Mouse (Mus musculus) heart, adult 2 months (tissue): Measurements from ENCODE around the gene Nbeal2. TPM values are rescaled to one million over a fixed set of nuclear protein-coding genes. Genes with fewer than 3 reads are reported as not detected.

Experiments
- DNase-seq, 2 experiments: peaks; one replicate each; pipeline ENCODE4 v3.0.0; 2021
- H3K27ac ChIP-seq: fragments of 200-600 bp; 2 replicates; pipeline ENCODE4 v1.8.1; 2022
- H3K27me3 ChIP-seq: fragments of 200-500 bp; 2 replicates; pipeline ENCODE4 v1.6.1; 2012; ENCODE audit warnings: mild to moderate bottlenecking, low read length, inconsistent platforms, mixed read lengths; ENCODE audit not compliant: control insufficient read depth, insufficient read depth
- H3K36me3 ChIP-seq: fragments of 200-500 bp; 2 replicates; pipeline ENCODE4 v1.6.1; 2012; ENCODE audit warnings: low read length, inconsistent platforms; ENCODE audit not compliant: control insufficient read depth, insufficient read depth
- H3K4me1 ChIP-seq: fragments of 200-500 bp; 2 replicates; pipeline ENCODE4 v1.6.1; 2011; ENCODE audit warnings: low read length; ENCODE audit not compliant: control insufficient read depth, insufficient read depth
- H3K4me3 ChIP-seq: fragments of 200-600 bp; 2 replicates; pipeline ENCODE4 v1.8.1; 2022
- H3K79me2 ChIP-seq: fragments of 200-500 bp; replicated peaks from 2 replicates; pipeline ENCODE4 v1.6.1; 2012; ENCODE audit warnings: mild to moderate bottlenecking, inconsistent platforms, low read length, moderate library complexity, mixed read lengths; ENCODE audit not compliant: control insufficient read depth, insufficient read depth
- H3K9ac ChIP-seq: fragments of 200-500 bp; 2 replicates; pipeline ENCODE4 v1.6.1; 2012; ENCODE audit warnings: low read depth, mild to moderate bottlenecking, control low read depth, inconsistent platforms, low read length, mixed read lengths
- CTCF ChIP-seq: fragments of 200-600 bp; IDR thresholded peaks from 2 replicates; pipeline ENCODE4 v1.8.1; 2022; ENCODE audit warnings: antibody characterized with exemption, mild to moderate bottlenecking, moderate library complexity
- EP300 ChIP-seq: fragments of 200-500 bp; IDR thresholded peaks from 2 replicates; pipeline ENCODE4 v1.6.1; 2011; ENCODE audit warnings: low read depth, low read length, control low read depth; ENCODE audit not compliant: insufficient read depth
- POLR2A ChIP-seq: fragments of 200-500 bp; IDR thresholded peaks from 2 replicates; pipeline ENCODE4 v1.6.1; 2011; ENCODE audit warnings: mild to moderate bottlenecking, low read depth, low read length, control low read depth; ENCODE audit not compliant: insufficient read depth
- WGBS: fragments of 180-500 bp; shearing (Covaris S2); methylation state at CpG from one replicate; pipeline ENCODE4 v1.1.7; 2018; 5-methylcytosine and 5-hydroxymethylcytosine counted together
- intact Hi-C: fragments of 180-260 bp; cut with DNase I; formaldehyde crosslinking; loops from one replicate; pipeline ENCODE4 v1.15.1; 2025
- polyA plus RNA-seq: library from polyadenylated mRNA; depleted of rRNA; stranded (reverse); fragments of >200 nt; gene quantifications from 2 replicates; pipeline ENCODE4 v1.2.3, GENCODE M21; 2012
- total RNA-seq, 2 experiments: library from RNA; stranded (reverse); gene quantifications; 2 replicates each; pipeline ENCODE4 v1.2.3; 2021

Gene Nbeal2
- total and polyA plus RNA-seq, 3 experiments = 7.6 to 18.4 (median 8.5) TPM

DNA sequence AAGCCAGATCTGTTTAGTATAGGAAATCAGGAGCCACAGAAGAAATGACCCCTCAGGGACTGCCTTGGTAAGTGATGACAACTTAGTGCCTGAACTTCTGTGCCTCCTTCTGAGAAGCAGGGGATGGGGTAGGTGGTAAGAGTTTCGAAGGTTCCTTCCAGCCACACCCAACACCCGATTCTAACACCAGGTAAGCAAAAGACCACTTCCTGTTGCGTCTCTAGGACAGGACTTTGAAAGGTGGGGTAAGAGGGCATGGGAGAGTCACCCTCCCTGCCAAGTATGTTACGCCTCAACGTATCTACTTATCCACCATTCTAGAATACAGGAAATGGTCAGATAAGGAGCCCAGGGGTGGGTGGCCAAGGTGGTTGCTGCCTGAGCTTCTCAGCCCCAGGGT lies 13.0 kb downstream of the Nbeal2 start:
- TF ChIP-seq EP300 = no peak
- no peak for TF ChIP-seq POLR2A
- no peak for TF ChIP-seq CTCF
- Histone ChIP-seq H3K27me3 (no peaks in the 10 kb centered on the region), H3K79me2 (0 out of 2 replicates have a peak, but pooled peaks cover 2% of the 10 kb centered on the region), H3K9ac (no peak overlapping the region), H3K27ac (no peak overlapping the region), H3K4me1 (peaks cover 7% of the 10 kb centered on the region), H3K4me3 (no peak overlapping the region), H3K36me3 (no peaks in the 10 kb centered on the region)
- intact Hi-C loops = no loop called here
- DNase-seq = no peak
- 79% methylated on average over 5 of the region's 5 CpGs for WGBS

DNA sequence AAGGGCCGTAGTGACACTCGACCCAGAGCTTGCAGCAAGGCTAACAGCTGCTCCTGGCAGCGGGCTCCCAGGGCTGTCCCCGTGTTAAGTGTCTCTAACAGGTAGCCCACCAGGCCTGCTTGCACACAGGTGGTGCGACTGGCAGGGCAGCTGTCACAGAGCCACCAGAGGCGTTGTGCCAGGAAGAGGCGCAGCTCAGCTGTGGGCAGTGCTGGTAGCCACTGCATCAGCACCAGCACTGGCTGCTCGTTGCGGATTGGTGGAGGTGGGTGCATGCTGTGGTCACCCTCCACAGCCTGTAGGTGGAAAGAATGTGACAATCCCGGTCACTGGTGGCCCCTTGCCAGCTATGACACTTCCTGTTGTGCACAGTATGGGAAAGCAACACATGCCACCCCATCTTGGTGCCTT lies 15.3 kb downstream of the Nbeal2 start:
- no peak overlapping the region for H3K27ac ChIP-seq
- TF ChIP-seq CTCF (no peak), EP300 (no peak), POLR2A (no peak)
- no peaks in the 10 kb centered on the region for H3K36me3 ChIP-seq
- intact Hi-C loops = loop anchor here (5.0 kb wide), 1 partner anchor 144 kb away; no protein-coding TSS in a partner anchor
- no peak overlapping the region for H3K4me3 ChIP-seq
- no peak overlapping the region for H3K9ac ChIP-seq
- 73% methylated on average over 10 of the region's 10 CpGs for WGBS
- H3K79me2 ChIP-seq = no peaks in the 10 kb centered on the region
- DNase-seq = no peak
- peaks cover 2% of the 10 kb centered on the region; the same call in 1 of the 2 replicates for H3K4me1 ChIP-seq
- H3K27me3 ChIP-seq = no peaks in the 10 kb centered on the region

DNA sequence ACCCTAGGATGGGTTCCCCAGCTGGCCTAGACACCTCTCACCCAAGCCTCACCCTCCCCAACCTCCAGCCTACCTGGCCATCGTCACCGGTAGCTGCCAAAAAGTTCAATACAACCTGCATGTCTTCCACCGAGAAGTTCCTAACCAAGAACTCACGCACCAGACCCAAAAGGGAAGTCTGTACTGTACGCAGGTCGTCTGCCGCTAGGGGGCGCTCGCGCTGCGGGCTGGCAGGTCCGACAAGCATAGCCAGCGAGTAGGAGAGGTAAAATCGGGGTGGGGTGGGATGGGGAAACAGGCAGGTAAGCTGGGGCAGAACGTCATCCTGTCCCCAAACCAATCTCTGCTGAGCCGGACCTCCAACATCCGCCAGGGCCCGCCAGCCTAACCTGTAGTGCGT lies 18.7 kb downstream of the Nbeal2 start:
- Histone ChIP-seq H3K9ac (no peak overlapping the region), H3K79me2 (no peaks in the 10 kb centered on the region), H3K4me3 (no peak overlapping the region), H3K27ac (no peak overlapping the region), H3K4me1 (peaks cover 2% of the 10 kb centered on the region; the same call in 1 of the 2 replicates), H3K36me3 (no peaks in the 10 kb centered on the region), H3K27me3 (no peaks in the 10 kb centered on the region)
- DNase-seq = peak; percentile 86 to 93
- intact Hi-C loops = loop anchor here (1.0 to 5.0 kb wide), 3 partner anchors 18 to 147 kb away; no protein-coding TSS in a partner anchor
- TF ChIP-seq CTCF = peak; percentile 86
- TF ChIP-seq POLR2A = no peak
- peak; percentile 76; the same call in 1 of the 2 replicates for TF ChIP-seq EP300
- WGBS = 18% methylated on average over 19 of the region's 19 CpGs

DNA sequence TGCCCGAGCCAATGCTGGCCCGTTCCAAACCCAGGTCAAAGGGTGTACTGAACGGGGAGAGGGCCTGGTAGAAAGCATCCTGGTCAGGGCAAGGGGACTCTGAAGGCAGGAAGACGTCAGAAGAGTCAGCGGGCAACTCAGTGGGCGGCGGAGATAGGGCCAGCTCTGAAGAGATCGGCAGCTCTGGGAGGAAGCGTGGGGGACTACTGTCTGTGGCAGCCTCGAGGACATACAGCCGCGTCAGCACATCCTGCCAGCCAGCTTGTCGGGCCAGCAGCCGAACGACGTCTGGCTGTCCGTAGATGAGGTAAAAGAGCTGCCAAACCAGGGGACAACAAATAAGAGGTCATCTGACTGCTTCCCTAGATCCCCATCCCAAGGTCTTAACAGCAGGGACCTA lies 20.1 kb downstream of the Nbeal2 start:
- TF ChIP-seq POLR2A = no peak
- TF ChIP-seq CTCF = no peak
- no peak for TF ChIP-seq EP300
- no peak overlapping the region for H3K4me3 ChIP-seq
- H3K9ac ChIP-seq = no peak overlapping the region
- H3K36me3 ChIP-seq = no peaks in the 10 kb centered on the region
- H3K79me2 ChIP-seq = no peaks in the 10 kb centered on the region
- no peaks in the 10 kb centered on the region for H3K4me1 ChIP-seq
- intact Hi-C loops = loop anchor here (2.0 to 5.0 kb wide), 2 partner anchors 19 to 187 kb away; no protein-coding TSS in a partner anchor
- no peak overlapping the region for H3K27ac ChIP-seq
- no peaks in the 10 kb centered on the region for H3K27me3 ChIP-seq
- WGBS = 72% methylated on average over 17 of the region's 17 CpGs
- DNase-seq = no peak

DNA sequence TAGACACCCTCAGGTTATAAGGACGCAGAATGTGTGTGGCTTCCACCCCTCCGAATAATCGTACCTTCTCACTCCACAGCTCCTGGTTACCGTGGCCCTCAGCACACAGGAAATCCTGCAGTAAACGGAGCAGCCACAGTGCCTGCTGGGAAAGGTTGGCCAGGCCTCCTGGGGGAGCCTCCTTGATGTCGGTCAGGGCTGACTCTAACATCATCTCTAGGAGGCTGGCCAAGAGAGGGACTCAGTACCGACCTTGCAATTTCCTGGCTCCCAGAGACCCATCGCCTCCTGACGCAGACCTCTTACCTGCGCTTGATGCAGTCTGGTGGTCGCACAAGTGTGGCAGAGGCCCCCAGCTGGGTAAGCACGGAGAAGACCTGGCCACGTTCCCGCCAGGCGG lies 21.3 kb downstream of the Nbeal2 start:
- intact Hi-C loops = loop anchor here (5.0 kb wide), 1 partner anchor 185 kb away; no protein-coding TSS in a partner anchor
- Histone ChIP-seq H3K79me2 (no peaks in the 10 kb centered on the region), H3K4me3 (no peak overlapping the region), H3K36me3 (no peaks in the 10 kb centered on the region), H3K27ac (no peak overlapping the region), H3K9ac (no peak overlapping the region), H3K27me3 (no peaks in the 10 kb centered on the region), H3K4me1 (no peaks in the 10 kb centered on the region)
- 82% methylated on average over 15 of the region's 15 CpGs for WGBS
- no peak for TF ChIP-seq EP300
- no peak for TF ChIP-seq CTCF
- no peak for TF ChIP-seq POLR2A
- no peak for DNase-seq

DNA sequence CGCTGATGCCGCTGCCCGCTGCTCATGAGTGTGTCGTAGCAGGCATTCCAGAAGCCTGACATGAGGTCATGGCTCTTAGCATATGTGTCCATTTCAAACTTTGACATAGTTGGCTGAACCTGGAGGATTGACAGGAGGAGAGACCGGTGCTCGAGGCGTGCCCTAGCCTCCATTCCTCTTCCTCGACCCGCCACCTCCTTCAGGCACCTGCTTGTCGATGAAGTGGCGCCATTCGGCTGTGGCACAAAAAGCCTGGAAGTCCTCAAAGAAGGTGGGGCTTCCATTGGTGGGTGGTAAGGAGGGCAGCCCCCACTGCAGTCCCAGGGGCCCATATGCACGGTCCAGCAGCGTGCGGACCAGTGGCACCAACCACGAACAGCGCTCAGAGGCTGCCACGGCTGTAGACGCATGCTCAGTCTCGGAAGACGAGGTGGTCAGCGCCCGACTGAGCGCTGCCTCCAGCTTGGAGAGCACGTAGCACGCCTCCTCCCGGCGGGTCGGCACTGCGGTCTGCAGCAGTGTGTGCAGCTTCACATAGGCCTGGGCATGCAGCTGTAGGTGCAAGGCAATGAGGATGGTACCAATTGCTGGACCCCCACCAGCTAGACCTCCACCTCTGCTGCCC lies 22.2 kb downstream of the Nbeal2 start:
- H3K4me1 ChIP-seq = no peaks in the 10 kb centered on the region
- intact Hi-C loops = loop anchor here (5.0 kb wide), 1 partner anchor 184 kb away; no protein-coding TSS in a partner anchor
- no peaks in the 10 kb centered on the region for H3K36me3 ChIP-seq
- H3K4me3 ChIP-seq = no peak overlapping the region
- H3K79me2 ChIP-seq = no peaks in the 10 kb centered on the region
- no peak for TF ChIP-seq POLR2A
- no peak for TF ChIP-seq EP300
- no peak for TF ChIP-seq CTCF
- H3K27ac ChIP-seq = no peak overlapping the region
- H3K9ac ChIP-seq = no peak overlapping the region
- DNase-seq = no peak
- WGBS = 73% methylated on average over 30 of the region's 30 CpGs
- H3K27me3 ChIP-seq = no peaks in the 10 kb centered on the region
